Mouse (Mus musculus): ENCODE measurements around the gene 1700020D05Rik.
"Not testable (repeated sequence)": the region's sequence is repeated elsewhere in the genome, so short reads cannot be mapped to it uniquely, and the experiment has no call there.

1700020D05Rik gene

DNA sequence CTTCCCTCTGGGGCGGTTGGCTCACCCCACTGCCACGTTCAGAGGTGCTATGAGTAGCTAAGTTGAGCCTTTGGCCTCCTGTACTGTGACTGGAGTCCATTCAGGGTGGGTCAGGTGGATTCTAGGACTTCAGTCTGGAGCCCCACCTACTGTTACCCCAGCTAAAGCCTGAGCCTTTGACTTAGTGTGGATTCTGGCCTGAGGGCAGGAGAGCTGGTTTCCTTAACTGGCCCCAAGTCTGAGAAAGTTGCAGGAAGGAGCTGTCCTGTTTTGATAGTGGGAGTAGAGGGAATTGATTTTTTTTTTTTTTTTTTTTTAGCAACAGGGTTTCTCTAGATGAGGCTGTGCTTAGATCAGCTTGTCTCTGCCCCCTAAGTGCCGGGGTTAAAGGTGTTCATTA lies 9.3 kb downstream of the 1700020D05Rik start:
- DNase-seq = peak; percentile 48 to 68

GRCm38 (mm10) chr19:5493301-5493721 lies 10.3 kb downstream of the 1700020D05Rik start:
- DNase-seq = peak in 1 of 2 experiments; percentile 40

- no peak for DNase-seq
Observed at GRCm38 (mm10) chr19:5492641-5493040, 10.9 kb downstream of the 1700020D05Rik start.

DNA sequence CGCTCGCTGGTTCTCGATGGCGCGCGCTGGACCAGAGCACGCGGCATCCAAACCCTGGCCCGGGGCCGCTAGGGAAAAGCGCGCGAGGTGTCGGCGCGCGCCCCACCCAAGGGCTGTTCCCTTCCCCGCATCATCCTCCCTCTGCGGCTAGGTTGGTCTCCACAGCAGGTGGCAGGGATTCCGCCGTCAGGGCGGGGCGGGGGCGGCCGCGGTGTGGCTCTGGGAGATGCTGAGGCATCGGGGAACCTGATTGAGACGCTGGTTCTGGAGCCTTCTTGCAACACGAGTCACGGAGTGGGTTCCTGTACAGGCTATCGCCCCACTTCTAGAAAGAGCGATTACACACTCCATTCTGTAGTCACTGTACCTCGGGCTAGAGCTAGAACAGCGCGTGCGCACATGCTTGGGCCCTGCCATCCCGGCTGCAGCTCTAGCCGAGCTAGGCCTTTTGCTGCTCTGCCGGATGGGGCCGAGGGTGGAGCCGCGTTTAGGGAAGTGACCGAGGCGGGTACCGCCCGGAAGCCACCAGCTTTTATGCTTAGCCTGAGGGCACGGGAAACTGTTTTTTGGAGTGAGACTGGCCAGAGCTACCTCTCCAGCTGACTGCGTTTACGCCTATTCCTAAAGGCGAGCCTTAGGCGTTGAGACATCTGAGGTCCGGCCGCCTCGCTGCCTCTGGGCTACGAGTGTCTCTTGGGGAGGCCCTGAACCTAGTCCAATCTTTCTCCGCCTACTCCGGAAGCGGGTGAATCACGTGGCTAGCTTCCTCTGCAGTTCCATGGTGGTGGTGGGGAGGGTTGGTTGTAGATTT lies 12.5 kb downstream of the 1700020D05Rik start:
- peak; percentile 86 to 89 for DNase-seq

- DNase-seq = peak; percentile 95 to 96
Observed at GRCm38 (mm10) chr19:5490313-5490897, 13.2 kb downstream of the 1700020D05Rik start, which contains the start of gene Cfl1. TSS of gene Cfl1 (plus strand) at chr19:5490455.

DNA sequence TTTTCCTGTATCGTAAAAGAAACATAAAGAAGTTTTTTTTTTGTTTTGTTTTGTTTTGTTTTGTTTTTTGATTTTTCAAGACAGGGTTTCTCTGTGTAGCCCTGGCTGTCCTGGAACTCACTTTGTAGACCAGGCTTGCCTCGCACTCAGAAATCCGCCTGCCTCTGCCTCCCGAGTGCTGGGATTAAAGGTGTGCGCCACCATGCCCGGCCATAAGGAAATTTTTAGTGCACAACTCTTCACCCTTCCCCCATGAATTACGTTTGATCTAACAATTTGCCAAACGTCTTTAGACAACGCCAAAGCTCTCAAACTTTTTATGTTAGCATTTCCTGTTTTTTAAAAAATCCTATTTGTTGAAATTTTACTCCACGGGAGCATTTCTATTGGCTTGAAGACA lies 13.9 kb downstream of the 1700020D05Rik start:
- not testable (repeated sequence) for DNase-seq

- peak; percentile 98 to 99 for DNase-seq
Observed at GRCm38 (mm10) chr19:5488878-5489571, 14.6 kb downstream of the 1700020D05Rik start.

DNA sequence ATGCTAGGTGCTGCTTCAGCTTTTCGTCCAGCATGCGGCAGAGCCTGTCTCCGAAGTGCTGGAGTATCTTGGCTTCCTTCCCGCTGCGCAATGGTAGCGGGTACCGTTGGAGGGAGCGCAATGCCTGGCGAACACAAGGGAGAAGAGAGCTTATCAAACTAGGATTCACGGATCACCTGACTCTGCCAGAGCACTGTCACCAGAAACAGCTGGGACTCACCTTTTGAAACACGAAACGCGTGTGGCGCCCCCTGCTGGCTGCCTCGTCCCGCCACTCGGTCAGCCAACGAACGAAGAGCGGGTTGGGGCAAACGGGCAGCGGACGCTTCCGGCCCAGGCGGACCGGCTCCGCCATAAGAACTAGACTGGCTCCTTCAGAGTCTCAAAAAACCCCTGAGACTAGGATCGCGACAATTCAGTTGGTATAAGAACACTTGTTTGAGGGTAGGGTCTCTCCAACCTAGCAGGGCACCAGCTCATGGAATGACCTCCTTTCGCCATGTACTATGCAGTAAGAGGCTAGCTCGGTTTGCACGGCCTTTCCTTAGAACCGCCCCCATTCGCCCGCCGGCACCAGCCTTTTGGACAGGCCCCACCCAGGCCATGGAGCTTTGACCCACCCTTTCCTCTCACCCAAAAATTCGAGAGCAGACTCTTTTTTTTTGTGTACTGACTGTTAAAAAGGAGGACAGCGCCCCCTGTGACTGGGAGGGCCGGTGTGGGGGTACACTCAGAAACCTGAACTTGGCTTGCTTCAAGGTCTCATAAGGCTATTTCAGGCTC lies 15.6 kb downstream of the 1700020D05Rik start, which contains the start of gene Mus81:
TSS of gene Mus81 (minus strand) at position 635 of the 783 bp plus-strand sequence.
- DNase-seq = peak; percentile 97 to 98

DNA sequence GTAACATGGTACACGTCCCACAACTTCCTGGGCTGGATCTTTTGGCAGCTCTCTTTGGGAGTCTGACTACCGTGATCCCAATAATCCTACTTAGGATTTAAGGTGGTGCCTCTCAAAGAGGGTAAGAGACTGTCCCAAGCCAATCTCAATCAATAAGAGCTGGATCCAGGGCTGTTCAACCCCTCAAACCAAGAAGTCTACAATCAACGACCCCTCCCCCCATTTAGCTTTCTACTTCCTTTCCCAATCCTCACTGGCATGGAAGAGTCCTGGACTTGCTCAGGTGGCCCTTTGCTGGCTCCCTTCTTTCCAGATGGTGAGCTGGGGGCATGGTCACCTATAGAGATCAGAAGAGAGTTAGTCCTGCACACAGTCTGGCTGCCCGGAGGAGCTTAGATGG lies 16.8 kb downstream of the 1700020D05Rik start:
- no peak for DNase-seq

GRCm38 (mm10) chr19:5486286-5486685 lies 17.3 kb downstream of the 1700020D05Rik start:
- no peak for DNase-seq

DNA sequence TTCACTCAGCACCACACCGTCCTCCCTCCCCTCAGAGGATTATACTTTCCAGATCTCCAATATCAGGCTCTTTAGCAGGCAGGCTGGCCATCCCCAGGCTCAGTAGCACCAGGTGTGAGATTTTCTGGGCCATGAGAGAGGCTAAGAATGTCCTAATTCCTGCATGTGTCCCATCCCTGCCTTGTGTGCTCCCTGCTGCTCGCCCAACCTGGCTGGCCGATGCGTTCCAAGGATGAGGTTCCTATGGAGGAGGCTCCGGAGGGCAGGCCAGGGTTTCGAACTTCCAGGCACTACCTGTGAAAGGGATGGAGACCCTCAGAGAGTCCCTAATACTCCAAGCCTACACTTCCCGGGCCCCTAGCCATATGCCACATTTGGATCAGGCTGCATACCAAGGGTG lies 17.8 kb downstream of the 1700020D05Rik start:
- no peak for DNase-seq

DNA sequence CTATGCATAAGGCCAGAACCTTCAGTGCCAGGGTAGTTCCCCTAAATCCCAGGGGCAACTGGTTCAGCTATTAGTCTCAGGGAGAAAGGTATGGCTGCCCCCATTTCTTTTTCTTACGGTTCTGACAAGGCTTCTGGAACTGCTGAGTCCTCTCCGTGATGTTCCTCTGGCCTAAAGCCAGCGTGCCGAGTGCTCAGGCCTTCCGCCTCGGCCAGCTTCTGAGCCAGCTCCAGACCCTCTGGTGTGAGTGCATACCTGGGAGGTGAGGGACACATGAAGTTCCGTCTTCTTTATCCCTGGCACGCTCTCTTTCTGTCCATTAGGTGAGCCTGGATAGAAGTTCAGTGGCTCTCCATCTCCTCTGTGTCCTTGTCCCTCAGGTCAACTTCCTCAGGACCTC lies 18.2 kb downstream of the 1700020D05Rik start:
- DNase-seq = no peak

DNA sequence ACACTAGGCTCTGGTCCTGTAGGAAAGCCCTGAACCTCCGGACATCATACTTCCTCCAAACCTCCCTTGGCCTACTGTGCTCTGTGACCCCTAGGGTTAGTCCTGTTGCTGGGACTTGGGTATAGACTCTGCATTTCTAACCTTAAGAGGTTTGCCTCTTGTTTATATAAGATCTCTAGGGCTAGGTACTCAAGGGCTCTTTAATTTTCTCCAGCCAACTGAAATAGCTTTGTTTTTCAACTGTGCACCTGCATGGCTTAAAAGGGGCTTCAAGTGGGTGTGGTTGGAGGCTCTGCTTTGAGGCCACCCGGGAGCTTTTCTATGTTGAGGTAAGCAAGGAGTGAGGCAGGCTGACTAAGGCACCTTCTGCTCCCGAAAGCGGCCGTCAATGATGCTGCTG lies 19.1 kb downstream of the 1700020D05Rik start:
- DNase-seq = no peak

- DNase-seq = no peak
Observed at GRCm38 (mm10) chr19:5483386-5484359, 19.9 kb downstream of the 1700020D05Rik start.

DNA sequence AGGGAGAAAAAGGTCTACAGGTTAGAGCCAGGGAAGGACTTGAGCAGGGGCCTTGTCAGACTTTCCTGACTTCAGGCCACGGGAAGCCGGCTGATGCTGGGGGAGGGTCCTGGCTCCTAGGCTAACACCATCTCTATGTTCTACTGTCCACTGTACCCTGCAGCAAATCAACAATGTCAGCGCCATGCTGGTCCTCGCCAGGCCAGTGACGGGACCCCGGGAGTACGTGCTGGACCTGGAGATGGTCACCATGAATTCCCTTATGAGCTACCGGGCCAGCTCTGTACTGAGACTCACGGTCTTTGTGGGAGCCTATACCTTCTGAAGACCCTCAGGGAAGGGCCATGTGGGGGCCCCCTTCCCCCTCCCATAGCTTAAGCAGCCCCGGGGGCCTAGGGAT lies 22.2 kb downstream of the 1700020D05Rik start:
- DNase-seq = no peak

GRCm38 (mm10) chr19:5480016-5480415 lies 23.6 kb downstream of the 1700020D05Rik start:
- DNase-seq = no peak

DNA sequence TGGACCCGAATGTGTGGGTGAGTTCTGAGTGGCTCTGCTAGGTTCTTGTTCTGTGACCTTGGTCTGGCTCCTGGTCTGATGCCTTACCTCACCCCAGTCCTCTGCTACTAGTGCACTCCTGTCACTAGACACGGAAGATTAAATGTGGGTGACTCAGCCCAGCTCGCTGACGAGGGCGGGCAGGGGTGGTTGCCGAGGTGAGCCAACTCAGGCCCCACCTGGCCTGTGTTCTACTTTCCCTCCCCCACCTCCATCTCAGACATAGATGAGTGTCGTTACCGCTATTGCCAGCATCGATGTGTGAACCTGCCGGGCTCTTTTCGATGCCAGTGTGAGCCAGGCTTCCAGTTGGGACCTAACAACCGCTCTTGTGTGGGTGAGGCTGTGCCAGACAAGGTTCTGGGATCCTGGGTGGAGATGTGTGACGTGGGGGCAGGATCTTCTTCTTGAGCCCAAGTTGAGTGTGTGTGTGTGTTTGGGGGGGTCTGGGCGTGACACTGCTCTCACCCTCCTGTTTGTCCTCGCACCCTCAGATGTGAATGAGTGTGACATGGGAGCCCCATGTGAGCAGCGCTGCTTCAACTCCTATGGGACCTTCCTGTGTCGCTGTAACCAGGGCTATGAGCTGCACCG lies 25.8 kb downstream of the 1700020D05Rik start:
- no peak for DNase-seq

DNA sequence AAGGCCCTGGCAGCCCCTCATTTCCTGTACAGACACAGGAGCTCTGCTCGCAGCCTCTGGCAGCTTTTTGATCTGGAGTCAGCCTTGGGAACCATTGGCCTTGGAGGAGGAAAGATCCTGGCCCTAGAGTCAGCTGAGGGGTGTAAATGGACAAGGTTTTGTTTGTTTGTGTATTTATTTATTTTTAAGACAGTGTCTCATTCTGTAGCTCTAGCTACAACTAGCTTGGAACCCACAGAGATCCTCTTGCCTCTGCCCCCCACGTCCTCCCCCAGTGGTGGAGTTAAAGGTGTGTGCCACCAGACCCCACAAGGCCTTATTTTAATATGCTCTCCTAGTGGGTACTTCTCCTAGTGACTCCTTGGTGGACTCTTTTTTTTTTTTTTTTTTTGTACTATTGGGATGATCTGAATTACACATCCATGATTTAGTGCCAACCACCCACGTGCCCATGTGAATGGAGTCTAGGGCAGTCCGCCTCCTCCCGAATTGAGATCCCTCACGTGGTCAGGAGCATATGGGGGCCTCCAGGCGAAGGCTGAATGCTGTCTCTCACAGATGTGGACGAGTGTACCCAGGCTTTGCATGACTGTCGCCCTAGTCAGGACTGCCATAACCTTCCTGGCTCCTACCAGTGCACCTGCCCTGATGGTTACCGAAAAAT lies 26.5 kb downstream of the 1700020D05Rik start:
- DNase-seq = no peak

- no peak for DNase-seq
Observed at GRCm38 (mm10) chr19:5475069-5475714, 28.4 kb downstream of the 1700020D05Rik start.

Data from kidney, adult 8-10 months (tissue).